ENCODE assay signal across 7 mouse cellular contexts in genomic region chr1:189727346-189727883, GRCm38 (mm10). TPM values are rescaled to one million over a fixed set of nuclear protein-coding genes. Genes with fewer than 3 reads are reported as not detected.
DNase-seq lines count a peak whose midpoint lies in the region; ATAC-seq and TF ChIP-seq lines count a peak whose summit lies in the region.

No protein-coding gene starts in this region.

- peak overlapping the region; percentile 85 for H3K9ac ChIP-seq in embryonic facial prominence, embryonic 12.5 days
- H3K9ac ChIP-seq in heart, embryonic 13.5 days: peak overlapping the region; percentile 92
- H3K9ac ChIP-seq in kidney, postnatal 0 days (ENCODE audit: low read depth, low read length): peak overlapping the region; percentile 84
- peak overlapping the region; percentile 35 for H3K9ac ChIP-seq in stomach, embryonic 15.5 days

- no peaks in the 10 kb centered on the region for H3K36me3 ChIP-seq in embryonic facial prominence, embryonic 12.5 days
- no peaks in the 10 kb centered on the region for H3K36me3 ChIP-seq in heart, embryonic 13.5 days
- H3K36me3 ChIP-seq in kidney, postnatal 0 days (ENCODE audit: insufficient read depth, low read length): no peaks in the 10 kb centered on the region
- H3K36me3 ChIP-seq in stomach, embryonic 15.5 days: no peaks in the 10 kb centered on the region

- H3K27me3 ChIP-seq in embryonic facial prominence, embryonic 12.5 days: no peaks in the 10 kb centered on the region
- H3K27me3 ChIP-seq in heart, embryonic 13.5 days (replicated peaks): no peaks in the 10 kb centered on the region
- no peaks in the 10 kb centered on the region for H3K27me3 ChIP-seq in kidney, postnatal 0 days (ENCODE audit: insufficient read depth, low read length)
- H3K27me3 ChIP-seq in stomach, embryonic 15.5 days (replicated peaks): no peaks in the 10 kb centered on the region

- 1% methylated on average over 22 of the region's 22 CpGs for WGBS in embryonic facial prominence, embryonic 12.5 days
- 3% methylated on average over 22 of the region's 22 CpGs for WGBS in heart, embryonic 13.5 days
- under 1% methylated on average over 22 of the region's 22 CpGs for WGBS in kidney, postnatal 0 days
- 4% methylated on average over 22 of the region's 22 CpGs for WGBS in stomach, embryonic 15.5 days

- no peak for TF ChIP-seq CTCF in kidney, postnatal 0 days (IDR thresholded peaks at IDR 0.05; ENCODE audit: low read depth)

- H3K4me2 ChIP-seq in embryonic facial prominence, embryonic 12.5 days (replicated peaks): peak overlapping the region; percentile 56
- H3K4me2 ChIP-seq in heart, embryonic 13.5 days: peak overlapping the region; percentile 73
- H3K4me2 ChIP-seq in kidney, postnatal 0 days (ENCODE audit: low read length): peak overlapping the region; percentile 71
- H3K4me2 ChIP-seq in stomach, embryonic 15.5 days: peak overlapping the region; percentile 74

- H3K4me1 ChIP-seq in embryonic facial prominence, embryonic 12.5 days: peaks cover 47% of the 10 kb centered on the region
- peaks cover 50% of the 10 kb centered on the region for H3K4me1 ChIP-seq in heart, embryonic 13.5 days
- H3K4me1 ChIP-seq in kidney, postnatal 0 days (replicated peaks; ENCODE audit: insufficient read depth, low read length): peaks cover 19% of the 10 kb centered on the region
- H3K4me1 ChIP-seq in stomach, embryonic 15.5 days: peaks cover 14% of the 10 kb centered on the region; the same call in 1 of the 2 replicates

- peak; percentile 82 for DNase-seq in adrenal gland, adult 2 months
- peak; percentile 82 for DNase-seq in kidney, postnatal 0 days (ENCODE audit: low spot score)
- DNase-seq in lung, postnatal 36 days: peak; percentile 91

- ATAC-seq in embryonic facial prominence, embryonic 12.5 days (ENCODE audit: insufficient number of reproducible peaks, insufficient read depth, low FRiP score, low TSS enrichment): peak; percentile 45
- ATAC-seq in heart, embryonic 13.5 days (ENCODE audit: extremely low read depth, insufficient number of reproducible peaks, low FRiP score, low TSS enrichment): peak; percentile 29
- ATAC-seq in kidney, postnatal 0 days (replicated peaks; ENCODE audit: low FRiP score, low read depth): peak; percentile 67
- peak; percentile 74 for ATAC-seq in stomach, embryonic 15.5 days (ENCODE audit: insufficient read depth, low FRiP score, low read depth)
- no peak for ATAC-seq in granulocyte monocyte progenitor cell, adult 5-6 weeks (replicated peaks; ENCODE audit: poor library complexity, severe bottlenecking)

- H3K27ac ChIP-seq in embryonic facial prominence, embryonic 12.5 days: peak overlapping the region; percentile 93
- peak overlapping the region; percentile 94 for H3K27ac ChIP-seq in heart, embryonic 13.5 days (replicated peaks)
- H3K27ac ChIP-seq in kidney, postnatal 0 days: peak overlapping the region; percentile 97
- peak overlapping the region; percentile 98 for H3K27ac ChIP-seq in stomach, embryonic 15.5 days

- peak overlapping the region; percentile 66 for H3K4me3 ChIP-seq in embryonic facial prominence, embryonic 12.5 days
- H3K4me3 ChIP-seq in heart, embryonic 13.5 days: peak overlapping the region; percentile 81
- peak overlapping the region; percentile 82 for H3K4me3 ChIP-seq in kidney, postnatal 0 days (replicated peaks; ENCODE audit: low read depth, low read length)
- peak overlapping the region; percentile 88 for H3K4me3 ChIP-seq in stomach, embryonic 15.5 days (replicated peaks)

- H3K9me3 ChIP-seq in embryonic facial prominence, embryonic 12.5 days: no peaks in the 10 kb centered on the region
- H3K9me3 ChIP-seq in heart, embryonic 13.5 days: no peaks in the 10 kb centered on the region
- no peaks in the 10 kb centered on the region for H3K9me3 ChIP-seq in kidney, postnatal 0 days (replicated peaks; ENCODE audit: low read length)
- no peaks in the 10 kb centered on the region for H3K9me3 ChIP-seq in stomach, embryonic 15.5 days

RNA-seq across cellular contexts. Expression of gene Ptpn14, which starts 0.7 kb away (rescaled TPM):
- total RNA-seq in adrenal gland, adult 2 months (2021): 10 to 100 TPM; 17.7 to 19.4 TPM
- 11.7 and 12.8 TPM in 2 replicates for polyA plus RNA-seq in adrenal gland, adult 2 months (2012; rRNA removed)
- 9.0 and 11.2 TPM in 2 replicates for polyA plus RNA-seq in embryonic facial prominence, embryonic 12.5 days (2016; fragmentation: Nextera tagmentation; extraction: Ambion mirVana)
- polyA plus RNA-seq in heart, embryonic 13.5 days (2015; fragmentation: Nextera tagmentation; extraction: Ambion mirVana): 7.6 TPM in 2 replicates
- polyA plus RNA-seq in kidney, postnatal 0 days (2015; fragmentation: Nextera tagmentation; extraction: Ambion mirVana): 11.1 and 11.6 TPM in 2 replicates
- polyA plus RNA-seq in stomach, embryonic 15.5 days (2015; fragmentation: Nextera tagmentation; extraction: Ambion mirVana): 7.6 and 10.0 TPM in 2 replicates
- total RNA-seq in granulocyte monocyte progenitor cell, adult 5-6 weeks (2014; fragmentation: Nextera tagmentation): 0.09 TPM in 1 of 2 replicates, not detected in the other
- 0.22 and 0.88 TPM in 2 replicates for total RNA-seq in granulocyte monocyte progenitor cell, adult 5-6 weeks (2017)

RNA-seq across cellular contexts. Expression of gene Cenpf, which starts 39.5 kb away (rescaled TPM):
- 1 to 10 TPM; 2.5 to 3.0 TPM for total RNA-seq in adrenal gland, adult 2 months (2021)
- polyA plus RNA-seq in adrenal gland, adult 2 months (2012; rRNA removed): 0.18 and 0.31 TPM in 2 replicates
- 90.0 and 96.1 TPM in 2 replicates for polyA plus RNA-seq in embryonic facial prominence, embryonic 12.5 days (2016; fragmentation: Nextera tagmentation; extraction: Ambion mirVana)
- 59.5 and 61.8 TPM in 2 replicates for polyA plus RNA-seq in heart, embryonic 13.5 days (2015; fragmentation: Nextera tagmentation; extraction: Ambion mirVana)
- 42.1 and 42.5 TPM in 2 replicates for polyA plus RNA-seq in kidney, postnatal 0 days (2015; fragmentation: Nextera tagmentation; extraction: Ambion mirVana)
- polyA plus RNA-seq in stomach, embryonic 15.5 days (2015; fragmentation: Nextera tagmentation; extraction: Ambion mirVana): 72.1 and 78.4 TPM in 2 replicates
- 8.2 and 25.2 TPM in 2 replicates for total RNA-seq in granulocyte monocyte progenitor cell, adult 5-6 weeks (2014; fragmentation: Nextera tagmentation)
- total RNA-seq in granulocyte monocyte progenitor cell, adult 5-6 weeks (2017): 39.1 and 42.3 TPM in 2 replicates

Comparison
In these comparisons a context has a peak if more than half of its experiments do, and no peak if none do; other contexts are left out.
1. H3K9ac ChIP-seq: peak in every context shown above with its lines; median percentile 92 in heart, embryonic 13.5 days; 85 in embryonic facial prominence, embryonic 12.5 days; 84 in kidney, postnatal 0 days; 35 in stomach, embryonic 15.5 days.
2. RNA of gene Cenpf, which starts 39.5 kb away (polyA plus RNA-seq): 90.0 to 96.1 TPM in embryonic facial prominence, embryonic 12.5 days, 72.1 to 78.4 TPM in stomach, embryonic 15.5 days, 59.5 to 61.8 TPM in heart, embryonic 13.5 days and 42.1 to 42.5 TPM in kidney, postnatal 0 days; 0.18 to 0.31 TPM in adrenal gland, adult 2 months; every median in the first group is over 10 times any median in the second.
3. Peak in every context shown above with its lines, with median percentiles within 50 percentile points of each other: DNase-seq, H3K27ac ChIP-seq, H3K4me2 ChIP-seq and H3K4me3 ChIP-seq.